Mouse (Mus musculus): ENCODE measurements around the gene Olfr376. TPM values are rescaled to one million over a fixed set of nuclear protein-coding genes. Genes with fewer than 3 reads are reported as not detected.
A peak's percentile ranks its signal among the peaks of the same experiment; 100 is the strongest.

Gene Olfr376
- polyA plus RNA-seq (2012; ENCODE audit: insufficient read depth, low replicate concordance) = not detected in 2 replicates

DNA sequence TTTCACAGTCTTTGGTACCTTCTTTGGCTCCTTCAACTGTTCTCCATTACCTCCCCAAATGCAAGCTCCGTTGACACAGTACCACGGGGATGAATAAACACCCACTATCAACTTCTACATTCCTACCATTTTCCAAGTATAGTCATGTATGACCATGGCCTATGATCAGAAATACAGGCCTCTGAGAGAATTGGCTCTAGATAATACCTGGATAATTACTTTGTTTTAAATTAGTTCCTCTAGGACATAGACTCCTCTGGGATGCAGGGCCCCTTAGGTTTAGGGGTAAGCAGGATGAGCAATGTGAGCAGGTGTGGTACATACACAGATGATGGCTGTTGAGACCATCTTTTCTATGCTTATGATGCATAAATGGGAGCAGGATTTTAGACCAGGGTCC is at the start of gene Olfr376:
Olfr376 (plus strand) TSS at position 301 of the 400 bp plus-strand sequence.
- Histone ChIP-seq H3K27me3 (replicated peaks) (no peaks in the 10 kb centered on the region), H3K4me3 (replicated peaks) (no peak within 1 kb of the TSS), H3K36me3 (replicated peaks; ENCODE audit: low read length) (no peaks in the 10 kb centered on the region), H3K4me1 (no peaks in the 10 kb centered on the region), H3K9me3 (no peaks in the 10 kb centered on the region)
- TF ChIP-seq FLI1 (IDR thresholded peaks at IDR 0.05; ENCODE audit: low read length) (no peak), GATA1 (IDR thresholded peaks at IDR 0.05; ENCODE audit: borderline replicate concordance, low read length) (no peak)

- peaks cover 8% of the 10 kb centered on the region; the same call in 1 of the 2 replicates for H3K4me1 ChIP-seq
- peak overlapping the region; percentile 26 for H3K4me3 ChIP-seq (replicated peaks)
- TF ChIP-seq GATA1 (IDR thresholded peaks at IDR 0.05; ENCODE audit: borderline replicate concordance, low read length) = no peak
- TF ChIP-seq FLI1 (IDR thresholded peaks at IDR 0.05; ENCODE audit: low read length) = no peak
- H3K9me3 ChIP-seq = peaks cover 4% of the 10 kb centered on the region; the same call in 1 of the 2 replicates
- H3K36me3 ChIP-seq (replicated peaks; ENCODE audit: low read length) = no peaks in the 10 kb centered on the region
- H3K27me3 ChIP-seq (replicated peaks) = no peaks in the 10 kb centered on the region
Observed at GRCm38 (mm10) chr11:73323906-73324830, 46.9 kb upstream of the Olfr376 start.

- Histone ChIP-seq H3K36me3 (replicated peaks; ENCODE audit: low read length) (no peaks in the 10 kb centered on the region), H3K4me1 (peaks cover 8% of the 10 kb centered on the region; the same call in 1 of the 2 replicates), H3K4me3 (replicated peaks) (peak overlapping the region; percentile 76), H3K9me3 (peaks cover 6% of the 10 kb centered on the region; the same call in 1 of the 2 replicates), H3K27me3 (replicated peaks) (no peaks in the 10 kb centered on the region)
- TF ChIP-seq FLI1 (IDR thresholded peaks at IDR 0.05; ENCODE audit: low read length) = no peak
Observed at GRCm38 (mm10) chr11:73326485-73326886, 44.6 kb upstream of the Olfr376 start.

- Histone ChIP-seq H3K9me3 (peaks cover 6% of the 10 kb centered on the region; the same call in 1 of the 2 replicates), H3K4me3 (replicated peaks) (no peak overlapping the region), H3K36me3 (replicated peaks; ENCODE audit: low read length) (no peaks in the 10 kb centered on the region), H3K27me3 (replicated peaks) (no peaks in the 10 kb centered on the region), H3K4me1 (peaks cover 8% of the 10 kb centered on the region; the same call in 1 of the 2 replicates)
- TF ChIP-seq FLI1 (IDR thresholded peaks at IDR 0.05; ENCODE audit: low read length) = no peak
- TF ChIP-seq GATA1 (IDR thresholded peaks at IDR 0.05; ENCODE audit: borderline replicate concordance, low read length) = no peak
Observed at GRCm38 (mm10) chr11:73327361-73327760, 43.7 kb upstream of the Olfr376 start.

- TF ChIP-seq FLI1 (IDR thresholded peaks at IDR 0.05; ENCODE audit: low read length) = no peak
- TF ChIP-seq GATA1 (IDR thresholded peaks at IDR 0.05; ENCODE audit: borderline replicate concordance, low read length) = no peak
- peaks cover 6% of the 10 kb centered on the region; the same call in 1 of the 2 replicates for H3K9me3 ChIP-seq
- no peak within 1 kb of the TSS for H3K4me3 ChIP-seq (replicated peaks)
- no peaks in the 10 kb centered on the region for H3K27me3 ChIP-seq (replicated peaks)
- no peaks in the 10 kb centered on the region for H3K36me3 ChIP-seq (replicated peaks; ENCODE audit: low read length)
- H3K4me1 ChIP-seq = peaks cover 4% of the 10 kb centered on the region; the same call in 1 of the 2 replicates
Observed at GRCm38 (mm10) chr11:73329442-73329841, 41.6 kb upstream of the Olfr376 start, which contains the start of the genes Aspa, Gm49340 and Spata22. Gene Aspa (minus strand): TSS chr11:73329596. Gene Gm49340 (plus strand): TSS chr11:73329741. Gene Spata22 (plus strand): TSS chr11:73329741.

DNA sequence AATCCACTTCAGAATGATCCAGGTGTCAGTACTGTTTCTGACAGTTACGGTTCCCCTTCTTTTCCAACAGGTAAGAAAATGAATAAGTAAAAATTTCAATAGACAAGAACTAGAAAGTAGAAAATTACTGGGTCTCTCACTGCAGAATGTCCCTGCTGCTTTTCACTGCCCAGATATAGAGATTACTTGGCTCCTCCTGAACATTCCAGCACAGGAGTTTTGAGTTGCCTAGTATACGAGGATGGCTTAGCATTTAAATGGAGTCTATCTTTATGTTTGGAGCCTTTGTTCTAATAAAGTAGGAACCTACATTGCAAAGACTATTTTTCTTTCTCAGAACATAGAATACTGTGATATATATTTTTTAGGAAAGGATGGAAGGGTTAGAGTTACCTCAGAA is 37.7 kb upstream of the Olfr376 start:
- Histone ChIP-seq H3K9me3 (peaks cover 6% of the 10 kb centered on the region; the same call in 1 of the 2 replicates), H3K36me3 (replicated peaks; ENCODE audit: low read length) (no peaks in the 10 kb centered on the region), H3K4me3 (replicated peaks) (no peak overlapping the region), H3K4me1 (no peaks in the 10 kb centered on the region), H3K27me3 (replicated peaks) (no peaks in the 10 kb centered on the region)
- TF ChIP-seq FLI1 (IDR thresholded peaks at IDR 0.05; ENCODE audit: low read length) = no peak
- no peak for TF ChIP-seq GATA1 (IDR thresholded peaks at IDR 0.05; ENCODE audit: borderline replicate concordance, low read length)

GRCm38 (mm10) chr11:73336919-73337318 is 34.1 kb upstream of the Olfr376 start:
- Histone ChIP-seq H3K9me3 (no peaks in the 10 kb centered on the region), H3K4me1 (no peaks in the 10 kb centered on the region), H3K36me3 (replicated peaks; ENCODE audit: low read length) (no peaks in the 10 kb centered on the region), H3K27me3 (replicated peaks) (no peaks in the 10 kb centered on the region), H3K4me3 (replicated peaks) (no peak overlapping the region)
- TF ChIP-seq GATA1 (IDR thresholded peaks at IDR 0.05; ENCODE audit: borderline replicate concordance, low read length) (no peak), FLI1 (IDR thresholded peaks at IDR 0.05; ENCODE audit: low read length) (no peak)

DNA sequence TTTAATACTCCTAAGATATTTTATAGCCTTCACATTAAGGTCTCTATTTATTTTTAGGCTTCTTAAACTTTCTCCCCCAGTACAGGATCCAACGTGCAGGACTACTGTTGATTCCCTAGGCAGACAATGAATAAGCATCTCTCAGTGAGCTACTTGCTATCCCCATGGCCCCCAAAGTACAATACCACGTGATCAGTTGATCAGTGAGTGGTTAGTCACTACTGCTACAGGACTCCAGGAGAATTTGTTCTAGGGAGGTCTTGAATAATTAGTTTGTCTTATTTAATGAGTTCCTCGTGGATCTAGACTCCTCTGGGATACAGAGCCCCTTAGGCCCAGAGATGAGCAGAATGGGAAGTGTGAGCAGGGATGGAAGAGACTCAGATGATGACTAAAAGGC is 20.6 kb upstream of the Olfr376 start, which contains the start of gene Olfr20:
Olfr20 (plus strand) TSS at position 301 of the 400 bp plus-strand sequence.
- Histone ChIP-seq H3K27me3 (replicated peaks) (no peaks in the 10 kb centered on the region), H3K36me3 (replicated peaks; ENCODE audit: low read length) (no peaks in the 10 kb centered on the region), H3K4me1 (no peaks in the 10 kb centered on the region), H3K9me3 (no peaks in the 10 kb centered on the region), H3K4me3 (replicated peaks) (no peak within 1 kb of the TSS)
- no peak for TF ChIP-seq FLI1 (IDR thresholded peaks at IDR 0.05; ENCODE audit: low read length)
- TF ChIP-seq GATA1 (IDR thresholded peaks at IDR 0.05; ENCODE audit: borderline replicate concordance, low read length) = no peak

DNA sequence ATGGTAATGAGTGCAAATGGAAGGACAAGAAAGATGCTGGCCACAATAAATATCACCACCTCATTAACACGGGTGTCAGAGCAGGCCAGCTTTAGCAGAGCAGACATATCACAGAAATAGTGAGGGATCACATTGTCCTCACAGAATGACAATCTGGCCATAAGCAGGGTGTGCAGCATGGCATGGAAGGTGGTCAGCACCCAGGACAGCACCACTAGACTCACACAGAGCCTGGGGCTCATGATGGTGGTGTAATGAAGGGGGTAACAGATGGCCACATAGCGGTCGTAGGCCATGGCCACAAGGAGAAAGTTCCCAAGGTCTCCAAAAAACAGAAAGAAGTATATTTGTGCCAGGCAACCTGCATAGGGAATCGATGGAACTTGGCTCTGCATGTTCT is 24.3 kb downstream of the Olfr376 start:
- H3K36me3 ChIP-seq (replicated peaks; ENCODE audit: low read length) = no peaks in the 10 kb centered on the region
- no peaks in the 10 kb centered on the region for H3K9me3 ChIP-seq
- H3K4me1 ChIP-seq = no peaks in the 10 kb centered on the region
- no peak for TF ChIP-seq FLI1 (IDR thresholded peaks at IDR 0.05; ENCODE audit: low read length)
- TF ChIP-seq GATA1 (IDR thresholded peaks at IDR 0.05; ENCODE audit: borderline replicate concordance, low read length) = no peak
- H3K4me3 ChIP-seq (replicated peaks) = no peak overlapping the region
- no peaks in the 10 kb centered on the region for H3K27me3 ChIP-seq (replicated peaks)

DNA sequence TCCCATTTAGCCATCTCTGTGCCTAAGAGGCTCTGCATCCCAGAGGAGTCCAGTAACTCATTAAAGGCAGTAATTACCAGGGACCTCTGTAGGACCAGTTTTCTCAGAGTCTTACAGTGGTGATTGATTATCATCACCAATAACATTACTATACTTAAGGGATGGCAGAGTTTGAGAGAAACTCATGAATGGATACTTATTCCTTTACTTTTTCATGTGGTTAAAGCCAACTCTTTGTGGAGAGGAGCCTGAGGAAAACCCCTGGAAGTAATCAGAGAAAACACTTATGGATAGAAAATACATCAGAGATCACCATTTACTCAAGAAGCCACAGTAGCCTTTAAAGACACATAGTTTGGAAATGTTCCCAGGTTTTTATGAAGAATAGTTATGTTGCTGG is 28.5 kb downstream of the Olfr376 start, which contains the start of gene Olfr1:
Olfr1 (minus strand) TSS at position 101 of the 400 bp plus-strand sequence.
- Histone ChIP-seq H3K27me3 (replicated peaks) (no peaks in the 10 kb centered on the region), H3K36me3 (replicated peaks; ENCODE audit: low read length) (no peaks in the 10 kb centered on the region), H3K9me3 (no peaks in the 10 kb centered on the region), H3K4me3 (replicated peaks) (no peak within 1 kb of the TSS), H3K4me1 (no peaks in the 10 kb centered on the region)
- TF ChIP-seq GATA1 (IDR thresholded peaks at IDR 0.05; ENCODE audit: borderline replicate concordance, low read length) (no peak), FLI1 (IDR thresholded peaks at IDR 0.05; ENCODE audit: low read length) (no peak)

Other genes starting within 250 kb of the Olfr376 start
- gene Haspin, start 233.0 kb upstream of the Olfr376 start, polyA plus RNA-seq (2012; ENCODE audit: insufficient read depth, low replicate concordance) = 4.4 and 12.6 TPM in 2 replicates
- gene P2rx5, start 210.8 kb upstream of the Olfr376 start, polyA plus RNA-seq (2012; ENCODE audit: insufficient read depth, low replicate concordance) = 0.55 TPM in 1 of 2 replicates, not detected in the other
- gene Emc6, start 194.2 kb upstream of the Olfr376 start, polyA plus RNA-seq (2012; ENCODE audit: insufficient read depth, low replicate concordance) = 170 and 286 TPM in 2 replicates
- 19.3 and 28.8 TPM in 2 replicates for gene Tax1bp3, start 194.2 kb upstream of the Olfr376 start, polyA plus RNA-seq (2012; ENCODE audit: insufficient read depth, low replicate concordance)
- 1.3 and 4.1 TPM in 2 replicates for gene Ctns, start 172.2 kb upstream of the Olfr376 start, polyA plus RNA-seq (2012; ENCODE audit: insufficient read depth, low replicate concordance)
- gene Shpk, start 171.8 kb upstream of the Olfr376 start, polyA plus RNA-seq (2012; ENCODE audit: insufficient read depth, low replicate concordance) = 0.53 and 1.2 TPM in 2 replicates
- not detected in 2 replicates for gene Trpv1, start 137.0 kb upstream of the Olfr376 start, polyA plus RNA-seq (2012; ENCODE audit: insufficient read depth, low replicate concordance)
- gene Trpv3, start 103.9 kb upstream of the Olfr376 start, polyA plus RNA-seq (2012; ENCODE audit: insufficient read depth, low replicate concordance) = 0.02 TPM in 1 of 2 replicates, not detected in the other
- 0.97 TPM in 1 of 2 replicates, not detected in the other for gene Aspa, start 41.6 kb upstream of the Olfr376 start, polyA plus RNA-seq (2012; ENCODE audit: insufficient read depth, low replicate concordance)
- not detected in 2 replicates for gene Gm49340, start 41.5 kb upstream of the Olfr376 start, polyA plus RNA-seq (2012; ENCODE audit: insufficient read depth, low replicate concordance)
- not detected in 2 replicates for gene Spata22, start 41.5 kb upstream of the Olfr376 start, polyA plus RNA-seq (2012; ENCODE audit: insufficient read depth, low replicate concordance)
- gene Olfr20, start 20.5 kb upstream of the Olfr376 start, polyA plus RNA-seq (2012; ENCODE audit: insufficient read depth, low replicate concordance) = not detected in 2 replicates
- gene Olfr1, start 28.4 kb downstream of the Olfr376 start, polyA plus RNA-seq (2012; ENCODE audit: insufficient read depth, low replicate concordance) = not detected in 2 replicates
- gene Olfr378, start 57.2 kb downstream of the Olfr376 start, polyA plus RNA-seq (2012; ENCODE audit: insufficient read depth, low replicate concordance) = not detected in 2 replicates
- not detected in 2 replicates for gene Olfr380, start 86.3 kb downstream of the Olfr376 start, polyA plus RNA-seq (2012; ENCODE audit: insufficient read depth, low replicate concordance)
- not detected in 2 replicates for gene Olfr381, start 120.4 kb downstream of the Olfr376 start, polyA plus RNA-seq (2012; ENCODE audit: insufficient read depth, low replicate concordance)
- not detected in 2 replicates for gene Olfr382, start 146.0 kb downstream of the Olfr376 start, polyA plus RNA-seq (2012; ENCODE audit: insufficient read depth, low replicate concordance)
- not detected in 2 replicates for gene Olfr385, start 221.8 kb downstream of the Olfr376 start, polyA plus RNA-seq (2012; ENCODE audit: insufficient read depth, low replicate concordance)
- not detected in 2 replicates for gene Olfr384, start 227.3 kb downstream of the Olfr376 start, polyA plus RNA-seq (2012; ENCODE audit: insufficient read depth, low replicate concordance)

All from megakaryocyte, embryonic 14.5 days (primary cell).